Mouse (Mus musculus) embryo, embryonic 9.5 days (tissue): ENCODE data around the gene Fundc2.

ENCODE experiments used
- DNase-seq: peaks from one replicate; pipeline ENCODE4 v3.0.0-alpha.2; 2017; ENCODE audit errors: extremely low spot score

Gene Fundc2

DNA sequence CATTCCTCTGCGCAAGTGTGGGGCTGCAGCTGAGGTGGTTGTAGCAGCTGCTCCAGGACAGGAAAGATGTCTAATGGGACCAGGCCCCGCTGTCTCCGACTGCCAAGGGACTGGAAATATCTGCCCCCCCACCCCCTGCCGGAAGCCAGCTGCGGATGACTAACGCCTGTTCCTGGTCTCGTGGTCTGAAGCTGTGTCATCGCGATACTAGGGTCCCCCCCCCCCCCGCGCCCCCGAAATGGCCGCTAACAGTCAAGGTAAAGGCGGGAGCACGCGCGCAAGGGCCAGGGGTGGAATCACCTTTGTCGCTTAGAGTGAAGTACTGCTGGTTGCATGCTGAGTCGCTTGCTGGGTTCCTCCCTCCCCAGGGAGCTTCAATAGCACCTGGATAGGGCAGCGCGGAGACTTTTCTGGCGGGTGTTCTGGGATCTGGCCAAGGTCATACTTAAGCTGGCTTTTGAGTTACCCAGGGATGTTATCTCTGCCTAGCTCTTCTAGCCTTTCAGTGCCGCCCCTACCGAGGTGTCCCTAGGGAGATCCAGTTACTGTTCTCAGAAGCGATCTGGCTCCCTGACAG, at the start of gene Fundc2, which contains the start of gene F8:
Fundc2 (plus strand) TSS at position 205 of the 577 bp plus-strand sequence.
F8 (minus strand) TSS at position 421 of the 577 bp plus-strand sequence.
- DNase-seq = peak; percentile 81

DNA sequence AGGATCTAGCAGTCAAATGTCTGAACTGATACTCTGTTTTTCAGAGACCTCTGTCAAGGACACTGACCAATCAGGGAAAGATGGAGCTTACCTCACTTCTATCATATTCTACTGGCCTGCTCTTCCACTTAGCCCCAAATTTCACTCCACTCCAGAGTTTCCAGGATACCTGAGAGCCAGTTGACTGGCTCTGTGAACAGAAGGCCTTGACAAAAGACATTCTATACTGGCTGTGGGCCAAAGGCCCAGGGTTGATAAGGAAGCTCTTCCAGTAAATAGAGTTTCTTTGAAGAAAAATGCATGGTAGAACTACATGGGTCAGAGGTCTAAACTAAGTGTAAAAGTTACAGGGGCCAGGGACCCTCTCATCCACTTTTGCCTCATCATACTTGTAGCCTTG, 12.0 kb upstream of the Fundc2 start:
- DNase-seq = no peak

DNA sequence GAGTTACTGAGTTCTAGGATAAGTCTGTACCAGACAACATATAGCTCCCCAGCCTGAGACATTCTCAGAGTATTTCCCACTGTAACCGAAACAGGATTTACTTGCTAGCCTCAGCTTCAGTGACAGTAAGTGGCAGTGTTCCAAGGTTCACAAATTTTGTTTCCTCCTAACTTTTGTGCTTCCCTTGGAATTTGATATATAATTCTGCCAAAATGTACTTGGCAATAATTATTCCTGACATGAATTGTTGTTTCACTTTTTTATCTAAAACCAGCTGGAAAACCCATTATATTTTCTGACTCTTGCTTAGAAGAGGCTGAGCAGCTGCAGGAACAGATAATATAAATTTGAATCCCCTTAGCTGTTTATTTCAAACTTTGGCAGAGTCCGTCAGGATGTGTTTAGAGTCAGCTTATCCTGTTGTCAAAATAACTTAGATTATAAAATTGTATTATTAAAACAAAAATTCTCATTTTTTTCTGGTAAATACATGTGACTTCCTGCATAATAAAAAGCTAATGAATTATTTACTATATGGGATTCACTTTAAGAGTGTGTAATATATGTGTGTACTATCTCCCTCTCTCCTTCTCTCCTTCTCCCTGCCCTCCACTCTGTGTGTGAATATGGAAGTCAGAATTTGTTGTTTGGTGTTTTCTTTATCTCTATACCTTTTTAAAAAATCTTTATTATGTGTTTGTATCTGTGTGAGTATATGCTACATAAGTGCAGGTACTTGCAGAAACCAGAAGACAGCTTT, 9.4 kb upstream of the Fundc2 start:
- DNase-seq = no peak

DNA sequence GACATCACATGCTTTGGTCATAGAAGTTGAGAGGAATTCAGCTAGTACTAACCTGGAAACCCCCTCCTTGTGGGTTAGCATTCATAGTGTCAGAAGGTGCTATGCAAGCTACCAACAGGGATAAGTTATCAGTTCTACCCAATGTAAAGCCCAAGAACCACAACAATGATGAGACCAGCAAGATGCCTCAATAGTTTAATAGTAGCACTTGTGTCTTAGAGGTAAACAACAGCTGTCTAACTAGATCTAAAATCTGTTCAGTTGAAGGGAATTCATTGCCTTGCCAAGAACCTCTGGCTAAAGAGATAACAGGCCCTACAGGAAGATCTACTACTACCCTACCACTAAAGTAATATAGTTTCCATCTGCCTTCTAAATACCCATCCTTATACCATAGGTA, 5.4 kb upstream of the Fundc2 start:
- DNase-seq = no peak

DNA sequence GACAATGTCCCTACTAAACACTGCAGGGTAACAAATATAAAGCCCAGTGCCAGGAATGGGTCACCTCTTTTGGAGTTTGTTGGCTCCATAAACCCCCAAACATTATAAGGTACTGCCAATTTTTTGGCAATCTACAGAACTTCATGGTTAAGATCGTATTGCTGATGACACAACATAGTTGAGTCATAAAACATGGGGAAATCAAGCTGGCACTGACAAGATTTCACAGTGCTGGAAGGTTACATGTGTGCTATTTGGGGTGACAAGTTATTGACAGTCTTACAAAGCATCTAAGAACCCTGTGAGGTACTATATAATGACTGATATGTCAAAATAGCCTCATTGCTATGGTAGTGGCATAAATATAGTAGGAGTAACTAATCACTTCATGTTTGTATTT, 1.0 kb upstream of the Fundc2 start:
- no peak for DNase-seq

DNA sequence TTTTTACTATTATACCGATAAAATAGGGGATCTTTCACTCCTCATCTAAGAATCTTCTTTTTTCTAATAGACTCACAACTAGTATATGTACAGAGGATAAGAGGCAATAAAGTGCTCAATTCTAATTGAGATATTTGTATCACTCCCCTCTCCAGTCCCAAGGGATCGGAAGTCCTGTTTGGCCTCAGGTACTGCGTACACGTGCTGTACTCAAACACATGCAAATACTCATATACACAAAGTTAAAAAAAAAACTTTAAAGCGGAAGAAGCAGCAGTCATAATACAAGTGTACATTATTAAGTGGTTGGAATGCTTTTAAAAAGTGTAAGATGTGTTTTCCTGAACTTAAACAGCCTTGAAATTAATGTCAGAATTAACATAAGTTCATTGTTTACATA, 500 bp upstream of the Fundc2 start:
- DNase-seq = no peak

DNA sequence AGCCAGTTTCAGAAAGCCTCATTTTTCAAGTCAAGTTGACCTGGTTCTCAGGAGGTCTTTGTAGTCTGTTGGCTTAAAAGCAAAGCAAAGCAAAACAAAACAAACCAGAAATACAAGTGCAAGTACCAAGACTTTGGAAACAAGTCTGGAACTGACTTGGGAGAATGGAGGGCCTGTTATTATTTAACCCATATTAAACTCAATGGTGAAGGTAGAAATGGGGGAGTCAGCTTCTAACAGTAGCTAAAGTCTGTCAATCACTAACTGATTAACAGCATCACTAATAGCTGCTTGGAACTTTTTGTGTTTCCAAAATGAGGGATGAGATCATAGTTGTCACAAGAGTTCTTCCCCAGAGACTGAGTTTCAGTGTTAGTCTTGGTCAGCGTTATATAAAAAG, 17.3 kb downstream of the Fundc2 start:
- DNase-seq = no peak

DNA sequence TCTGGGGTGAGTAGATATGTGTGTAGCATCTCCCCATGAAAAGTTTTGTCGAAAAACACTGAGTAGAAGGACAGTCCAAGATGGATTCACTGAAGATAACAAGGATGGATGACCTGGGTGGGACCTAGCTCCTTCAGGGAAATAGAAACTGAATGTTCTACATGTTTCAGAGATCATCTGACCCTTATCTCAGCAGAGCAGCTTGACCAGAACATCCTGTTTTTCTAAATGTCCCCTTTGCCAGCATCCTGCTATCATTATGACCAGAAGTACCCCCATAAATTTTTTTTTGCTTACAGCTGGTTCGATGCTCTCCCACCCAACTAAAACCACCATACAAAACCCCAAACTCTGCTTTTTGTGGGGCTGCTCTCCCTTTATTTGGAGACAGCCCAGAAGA, 20.5 kb downstream of the Fundc2 start:
- no peak for DNase-seq

DNA sequence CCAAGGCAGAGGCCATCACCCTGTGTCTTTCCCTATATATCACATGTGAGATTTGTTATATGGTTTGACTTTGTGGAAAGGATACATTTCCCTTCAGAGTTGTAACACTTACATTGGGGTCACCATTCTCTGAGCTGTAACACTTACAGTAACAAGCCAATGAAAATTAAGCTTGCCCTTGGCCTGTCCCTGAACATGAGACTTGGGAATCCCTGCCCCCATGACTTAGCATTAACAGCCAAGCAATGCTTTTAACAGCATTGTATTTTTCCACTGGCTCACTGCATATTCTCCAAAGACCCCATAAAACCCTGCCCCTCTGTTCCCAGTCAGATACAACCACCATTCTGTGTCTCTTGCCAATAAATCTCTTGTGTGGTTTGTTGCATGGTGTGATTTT, 21.2 kb downstream of the Fundc2 start:
- no peak for DNase-seq

DNA sequence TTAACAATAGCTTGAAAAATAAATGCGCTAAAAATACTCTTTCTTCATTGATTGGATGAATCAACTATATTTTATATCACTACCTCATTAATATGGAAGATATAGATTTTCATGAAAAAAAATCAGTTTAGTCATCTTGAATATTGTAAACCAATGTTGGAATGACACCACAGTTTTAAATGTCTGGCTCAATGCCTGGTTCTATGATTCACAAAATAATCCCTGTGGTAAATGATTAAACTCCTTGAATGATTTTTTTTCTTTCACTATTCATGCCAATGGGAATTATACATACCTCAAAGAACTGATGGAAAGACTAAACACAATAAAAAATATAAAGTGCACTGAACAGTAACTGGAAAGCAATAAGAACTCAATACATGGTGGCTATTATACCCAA, 27.5 kb downstream of the Fundc2 start:
- DNase-seq = no peak

DNA sequence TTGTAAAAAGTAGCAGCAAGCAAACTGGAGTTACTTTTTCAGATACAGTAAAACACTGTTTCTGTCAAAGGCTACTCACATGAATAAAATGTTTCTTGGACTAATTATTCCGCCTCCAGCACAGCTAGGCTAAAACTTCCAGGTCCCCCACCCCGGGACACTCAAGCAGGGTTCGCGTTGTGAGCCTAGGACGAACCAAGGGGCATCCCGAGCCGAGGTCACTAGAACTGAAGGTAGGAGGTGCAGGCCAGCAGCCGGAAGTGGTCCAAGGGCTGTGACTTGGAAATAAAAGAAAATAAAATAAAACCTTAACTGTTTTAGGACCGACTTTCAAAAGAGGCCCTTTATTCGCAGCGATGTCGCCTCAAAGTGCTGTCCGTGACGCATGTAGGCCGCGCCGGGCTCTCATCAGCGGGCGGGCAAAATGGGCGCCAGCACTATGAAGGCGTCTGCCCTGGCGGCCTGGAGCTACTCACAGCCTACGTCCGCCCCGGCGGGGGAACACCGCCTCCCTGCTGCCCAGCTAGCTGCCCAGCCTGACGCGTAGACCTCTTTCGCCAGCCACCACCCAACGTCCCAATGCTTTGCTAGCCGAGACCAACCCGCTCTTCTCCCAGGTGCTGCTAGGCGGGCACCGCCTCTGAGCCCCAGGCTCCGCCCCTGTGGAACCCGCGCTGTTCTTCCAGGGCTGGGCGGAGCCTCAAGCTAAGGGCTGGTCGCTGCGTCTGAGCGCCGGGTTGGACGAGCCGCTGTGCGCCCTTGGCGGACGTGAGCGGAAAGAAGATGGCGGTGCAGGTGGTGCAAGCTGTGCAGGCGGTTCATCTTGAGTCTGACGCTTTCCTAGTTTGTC, 34.0 kb downstream of the Fundc2 start, which contains the start of the genes Cmc4, Mtcp1 and Brcc3:
Cmc4 (minus strand) TSS at position 649 of the 850 bp plus-strand sequence.
Mtcp1 (minus strand) TSS at position 653 of the 850 bp plus-strand sequence.
Brcc3 (plus strand) TSS at position 693 of the 850 bp plus-strand sequence.
- peak; percentile 82 for DNase-seq
